1 mouse cellular context compared by ENCODE assay signal in genomic region chr9:87005435-87005779, GRCm38 (mm10).
TF ChIP-seq lines count a peak whose summit lies in the region.

No protein-coding gene starts in this region.

TF ChIP-seq in CH12.LX, 34 proteins besides CTCF, POLR2A, EP300 and RAD21 (continued from another document):
- TF ChIP-seq MEF2A (IDR thresholded peaks at IDR 0.05; ENCODE audit: borderline replicate concordance, low read depth, low read length): no peak
- no peak for TF ChIP-seq HCFC1 (IDR thresholded peaks at IDR 0.05; ENCODE audit: low read depth, low read length)
- TF ChIP-seq BHLHE40 (IDR thresholded peaks at IDR 0.05; ENCODE audit: low read depth, low read length): no peak
- TF ChIP-seq NELFE (IDR thresholded peaks at IDR 0.05; ENCODE audit: low read depth, low read length): no peak
- no peak for TF ChIP-seq TCF12 (IDR thresholded peaks at IDR 0.05; ENCODE audit: low read depth, low read length)
- TF ChIP-seq ZMIZ1 (IDR thresholded peaks at IDR 0.05; ENCODE audit: low read depth, low read length): no peak
- no peak for TF ChIP-seq ELF1 (IDR thresholded peaks at IDR 0.05; ENCODE audit: low read depth, low read length)
- no peak for TF ChIP-seq GABPA (IDR thresholded peaks at IDR 0.05; ENCODE audit: insufficient replicate concordance, low read depth, low read length)
- no peak for TF ChIP-seq MAZ (IDR thresholded peaks at IDR 0.05; ENCODE audit: low read depth, low read length)
- no peak for TF ChIP-seq MAFK (IDR thresholded peaks at IDR 0.05; ENCODE audit: insufficient replicate concordance, low read length)
